Mouse (Mus musculus): ENCODE results near the gene Kdm5d. TPM values are rescaled to one million over a fixed set of nuclear protein-coding genes. Genes with fewer than 3 reads are reported as not detected.
A peak's percentile ranks its signal among the peaks of the same experiment; 100 is the strongest.

Kdm5d gene
- polyA plus RNA-seq (2015; fragmentation: Nextera tagmentation; extraction: Ambion mirVana): 7.5 and 9.4 TPM in 2 replicates

DNA sequence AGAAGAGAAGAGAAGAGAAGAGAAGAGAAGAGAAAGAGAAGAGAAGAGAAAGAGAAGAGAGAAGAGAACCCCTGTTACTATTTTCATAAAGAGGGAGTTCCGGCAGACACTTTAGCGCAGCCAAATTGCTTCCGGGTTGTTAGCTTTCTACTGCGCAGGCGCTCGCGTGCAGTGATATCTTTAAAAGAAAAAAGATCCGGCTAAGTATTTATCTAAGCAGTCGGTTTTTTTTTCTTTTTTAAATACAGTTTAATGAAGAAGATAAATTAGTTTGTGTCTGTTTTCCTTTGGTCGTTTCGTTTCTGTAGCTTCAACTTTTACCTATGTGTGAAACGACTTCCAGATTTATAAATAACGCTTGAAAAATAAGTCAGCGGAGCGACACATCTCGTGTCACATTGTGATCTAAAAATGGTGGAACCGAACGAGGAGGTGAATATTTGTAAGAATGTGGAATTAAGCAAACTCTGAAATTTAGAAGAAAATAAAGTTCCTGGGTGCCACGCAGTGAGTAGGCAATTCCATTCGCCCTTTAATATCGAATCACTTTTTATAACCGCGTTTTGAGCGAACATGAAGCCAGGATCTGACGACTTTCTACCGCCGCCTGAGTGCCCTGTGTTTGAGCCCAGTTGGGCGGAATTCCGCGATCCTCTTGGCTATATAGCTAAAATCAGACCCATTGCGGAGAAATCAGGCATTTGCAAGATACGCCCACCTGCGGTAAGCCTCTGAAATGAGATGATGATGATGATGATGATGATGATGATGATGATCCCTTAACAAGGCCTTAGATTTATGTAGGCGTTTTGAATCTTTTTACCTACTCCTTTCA is at the start of gene Kdm5d:
Gene Kdm5d (plus strand): TSS at position 396 of the 835 bp plus-strand sequence.
- Histone ChIP-seq H3K27me3 (no peaks in the 10 kb centered on the region), H3K9ac (no peak within 1 kb of the TSS), H3K4me3 (replicated peaks) (peak within 1 kb of the TSS; percentile 44), H3K36me3 (no peaks in the 10 kb centered on the region), H3K9me3 (replicated peaks) (no peaks in the 10 kb centered on the region), H3K4me1 (no peaks in the 10 kb centered on the region), H3K4me2 (replicated peaks) (0 out of 2 replicates have a peak within 1 kb of the TSS, but pooled peaks have one; percentile 22), H3K27ac (replicated peaks) (no peak within 1 kb of the TSS)
- ATAC-seq (ENCODE audit: insufficient number of reproducible peaks, low FRiP score, low TSS enrichment, low read depth): no peak
- WGBS: 2% methylated on average over 31 of the region's 34 CpGs

DNA sequence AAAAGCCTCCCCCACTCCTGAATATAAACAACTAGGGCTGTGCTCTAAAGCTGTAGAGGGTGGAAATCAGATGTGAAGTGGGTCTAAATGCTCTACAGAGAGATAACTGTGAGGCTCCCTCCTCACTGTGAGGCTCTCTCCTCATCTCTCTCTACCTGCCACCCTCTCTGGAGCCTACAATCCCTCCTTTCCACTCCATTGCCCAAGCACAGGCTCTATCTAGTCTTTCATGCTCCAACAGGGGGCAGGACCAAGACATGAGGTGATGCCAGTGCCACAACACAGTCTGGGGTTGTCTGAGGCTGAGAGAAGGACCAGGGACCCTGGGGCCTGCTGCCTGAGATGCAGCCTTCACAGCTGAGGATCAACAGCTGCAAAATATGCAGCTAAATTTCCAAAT is 25.2 kb upstream of the Kdm5d start:
- Histone ChIP-seq H3K4me1 (no peaks in the 10 kb centered on the region), H3K36me3 (no peaks in the 10 kb centered on the region), H3K27ac (replicated peaks) (no peak overlapping the region), H3K4me3 (replicated peaks) (no peak overlapping the region), H3K9me3 (replicated peaks) (no peaks in the 10 kb centered on the region), H3K9ac (no peak overlapping the region), H3K4me2 (replicated peaks) (no peak overlapping the region), H3K27me3 (no peaks in the 10 kb centered on the region)
- no peak for ATAC-seq (ENCODE audit: insufficient number of reproducible peaks, low FRiP score, low TSS enrichment, low read depth)

DNA sequence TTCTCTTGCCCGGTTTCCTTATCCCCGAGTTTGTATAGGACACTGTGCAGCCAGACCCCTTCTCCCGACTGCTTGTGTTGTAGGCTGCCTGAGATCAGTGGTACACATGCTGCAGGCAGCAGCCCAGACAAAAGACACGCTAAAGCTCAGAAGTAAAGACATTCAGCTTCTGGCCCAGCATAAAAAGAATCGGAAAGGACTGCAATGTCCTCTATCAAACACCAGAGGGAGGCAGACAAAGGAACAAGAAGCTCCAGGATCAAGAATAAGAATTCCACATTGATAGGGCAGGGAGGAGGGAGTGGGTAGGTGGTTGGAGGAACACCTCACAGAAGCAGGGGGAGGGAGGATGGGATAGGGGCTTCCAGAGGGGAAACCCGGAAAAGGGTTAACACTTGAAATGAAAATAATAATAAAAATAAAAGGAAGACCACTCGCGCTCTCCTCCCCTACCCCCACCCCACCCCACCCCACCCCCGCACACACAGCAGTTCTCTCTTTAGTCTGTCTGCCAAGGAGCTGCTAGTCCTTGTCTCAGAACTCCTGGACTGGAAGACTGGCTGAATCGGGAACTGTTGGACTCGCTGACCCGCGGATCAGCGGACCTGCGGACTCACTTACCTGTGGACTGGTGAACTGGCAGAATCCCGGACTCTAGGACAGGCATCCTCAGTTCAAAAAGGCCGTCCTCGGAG is 24.6 kb upstream of the Kdm5d start:
- ATAC-seq (ENCODE audit: insufficient number of reproducible peaks, low FRiP score, low TSS enrichment, low read depth): no peak
- Histone ChIP-seq H3K27me3 (no peaks in the 10 kb centered on the region), H3K27ac (replicated peaks) (no peak overlapping the region), H3K9ac (no peak overlapping the region), H3K4me3 (replicated peaks) (no peak overlapping the region), H3K4me2 (replicated peaks) (no peak overlapping the region), H3K36me3 (no peaks in the 10 kb centered on the region), H3K9me3 (replicated peaks) (no peaks in the 10 kb centered on the region), H3K4me1 (no peaks in the 10 kb centered on the region)
- 25% methylated on average over 15 of the region's 18 CpGs for WGBS

Small RNA genes within 50 kb of the gene (microRNA-seq; reads per million reads assigned to microRNA genes)
- gene Gm47281 (ENCODE audit: borderline number of aligned reads): not detected

Other genes starting within 250 kb of the Kdm5d start
- not detected in 2 replicates for gene Zfy1, start 100.4 kb upstream of the Kdm5d start, polyA plus RNA-seq (2015; fragmentation: Nextera tagmentation; extraction: Ambion mirVana)
- not detected in 2 replicates for gene Uba1y, start 79.1 kb upstream of the Kdm5d start, polyA plus RNA-seq (2015; fragmentation: Nextera tagmentation; extraction: Ambion mirVana)
- 30.5 and 36.0 TPM in 2 replicates for gene Eif2s3y, start 112.8 kb downstream of the Kdm5d start, polyA plus RNA-seq (2015; fragmentation: Nextera tagmentation; extraction: Ambion mirVana)